Mouse (Mus musculus) testis, postnatal 14 days (tissue): Measurements from ENCODE around the gene Olfr1242.

Source experiments
- DNase-seq: peaks from one replicate; pipeline ENCODE4 v3.0.0; 2021; ENCODE audit warnings: low spot score

Gene Olfr1242

DNA sequence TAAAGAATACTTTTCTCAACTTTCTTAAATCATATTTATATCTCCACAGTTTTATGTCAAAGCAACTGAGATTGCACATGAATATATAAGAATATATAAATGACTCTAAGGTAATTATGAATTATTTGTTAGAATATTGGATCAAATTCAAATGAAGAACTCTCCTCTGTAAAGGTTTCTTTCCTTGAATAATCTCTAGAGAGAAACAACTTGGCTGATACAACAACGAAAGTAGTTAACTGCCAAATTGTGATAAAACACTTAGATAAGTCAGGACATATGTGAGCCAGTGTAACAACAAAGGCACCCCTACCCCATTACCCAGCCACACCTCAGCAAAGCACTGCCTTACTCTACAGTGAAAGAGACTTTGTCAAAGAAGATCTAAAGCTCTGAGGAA, at the start of gene Olfr1242:
Gene Olfr1242, minus strand, starts transcription at position 101 of the 400 bp plus-strand sequence.
- no peak for DNase-seq

GRCm38 (mm10) chr2:89544516-89544915, 46.4 kb upstream of the Olfr1242 start:
- DNase-seq, result no peak

- DNase-seq, result no peak
These were observed 41.8 kb upstream of the Olfr1242 start for GRCm38 (mm10) chr2:89539923-89540322.

DNA sequence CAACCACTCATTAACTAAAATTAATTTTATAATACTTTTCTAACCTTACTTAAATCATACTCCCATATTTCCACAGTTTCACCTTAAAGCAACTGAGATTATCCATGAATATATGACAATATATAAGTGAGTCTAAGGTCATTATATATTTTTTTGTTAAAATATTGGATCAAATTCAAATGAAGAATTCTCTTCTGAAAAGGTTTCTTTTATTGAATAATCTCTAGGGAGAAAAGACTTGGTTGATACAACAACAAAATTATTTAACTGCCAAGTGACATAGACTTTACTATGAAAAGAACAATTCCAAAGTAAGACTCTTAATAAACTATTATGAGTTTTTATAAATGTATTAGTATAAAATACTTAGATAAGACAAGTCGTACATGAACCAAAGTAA, 33.3 kb upstream of the Olfr1242 start, which contains the start of gene Olfr1243:
Gene Olfr1243, minus strand, starts transcription at position 101 of the 400 bp plus-strand sequence.
- no peak for DNase-seq

DNA sequence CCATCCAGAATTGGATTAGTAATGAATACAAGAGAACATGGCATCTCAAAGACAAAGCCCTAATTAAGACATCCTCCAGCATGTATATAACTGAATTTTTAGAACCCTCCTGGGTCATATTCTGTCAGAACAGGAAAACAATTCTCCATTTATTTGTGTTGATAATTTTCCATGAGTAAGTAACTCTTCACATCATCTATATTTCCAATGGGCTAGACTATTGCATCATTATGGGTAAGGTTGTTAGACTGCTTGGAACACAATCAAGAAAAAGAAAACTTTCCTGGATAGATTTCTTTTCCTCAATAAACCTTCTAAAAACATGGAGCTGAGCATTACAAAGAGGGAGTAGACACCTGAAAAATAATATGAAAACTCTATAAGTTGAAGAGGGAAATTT, 11.1 kb downstream of the Olfr1242 start, which contains the start of gene Olfr1241:
Gene Olfr1241, minus strand, starts transcription at position 101 of the 400 bp plus-strand sequence.
- no peak for DNase-seq

- DNase-seq, result no peak
These were observed 55.2 kb downstream of the Olfr1242 start, which contains the start of gene Olfr1240 for GRCm38 (mm10) chr2:89442900-89443299. TSS of gene Olfr1240 (minus strand) at chr2:89443000.
